Mouse (Mus musculus) thymus, adult 2 months (tissue): ENCODE results near the gene Aym1. TPM values are rescaled to one million over a fixed set of nuclear protein-coding genes. Genes with fewer than 3 reads are reported as not detected.

ENCODE experiments used
- DNase-seq: peaks from one replicate; pipeline ENCODE4 v3.0.0; 2021
- H3K27ac ChIP-seq: fragments of 200-500 bp; 2 replicates; pipeline ENCODE4 v1.5.1; 2012; ENCODE audit warnings: low read length, control low read depth; ENCODE audit not compliant: control insufficient read depth, insufficient read depth
- H3K27me3 ChIP-seq: fragments of 200-500 bp; 2 replicates; pipeline ENCODE4 v1.6.1; 2012; ENCODE audit warnings: mild to moderate bottlenecking, low read length, moderate library complexity, mixed read lengths; ENCODE audit not compliant: control insufficient read depth, insufficient read depth
- H3K36me3 ChIP-seq: fragments of 200-500 bp; 2 replicates; pipeline ENCODE4 v1.6.1; 2012; ENCODE audit warnings: mild to moderate bottlenecking, low read length, moderate library complexity; ENCODE audit not compliant: control insufficient read depth, insufficient read depth
- H3K4me1 ChIP-seq: fragments of 200-500 bp; replicated peaks from 2 replicates; pipeline ENCODE4 v1.6.1; 2012; ENCODE audit warnings: low read length; ENCODE audit not compliant: control insufficient read depth, insufficient read depth
- H3K4me3 ChIP-seq: fragments of 200-500 bp; 2 replicates; pipeline ENCODE4 v1.5.1; 2012; ENCODE audit warnings: mild to moderate bottlenecking, low read length, control low read depth, moderate library complexity; ENCODE audit not compliant: control insufficient read depth, insufficient read depth
- CTCF ChIP-seq: fragments of 200-500 bp; IDR thresholded peaks from 2 replicates; pipeline ENCODE4 v1.5.1; 2012; ENCODE audit warnings: mild to moderate bottlenecking, control low read depth, low read length, moderate library complexity, borderline replicate concordance; ENCODE audit not compliant: control insufficient read depth, poor library complexity, insufficient read depth; ENCODE audit errors: extremely low read depth
- POLR2A ChIP-seq: fragments of 200-500 bp; IDR thresholded peaks from 2 replicates; pipeline ENCODE4 v1.6.1; 2012; ENCODE audit warnings: mild to moderate bottlenecking, low read length, control low read depth, moderate library complexity; ENCODE audit not compliant: control insufficient read depth, poor library complexity, insufficient read depth; ENCODE audit errors: extremely low read depth
- WGBS: fragments of 180-500 bp; shearing (Covaris S2); methylation state at CpG from one replicate; pipeline ENCODE4 v1.1.7; 2018; 5-methylcytosine and 5-hydroxymethylcytosine counted together
- polyA plus RNA-seq: library from polyadenylated mRNA; depleted of rRNA; stranded (reverse); fragments of >200 nt; gene quantifications from 2 replicates; pipeline ENCODE4 v1.2.3, GENCODE M21; 2012

The Aym1 gene
- polyA plus RNA-seq, 1 experiment = not detected

DNA sequence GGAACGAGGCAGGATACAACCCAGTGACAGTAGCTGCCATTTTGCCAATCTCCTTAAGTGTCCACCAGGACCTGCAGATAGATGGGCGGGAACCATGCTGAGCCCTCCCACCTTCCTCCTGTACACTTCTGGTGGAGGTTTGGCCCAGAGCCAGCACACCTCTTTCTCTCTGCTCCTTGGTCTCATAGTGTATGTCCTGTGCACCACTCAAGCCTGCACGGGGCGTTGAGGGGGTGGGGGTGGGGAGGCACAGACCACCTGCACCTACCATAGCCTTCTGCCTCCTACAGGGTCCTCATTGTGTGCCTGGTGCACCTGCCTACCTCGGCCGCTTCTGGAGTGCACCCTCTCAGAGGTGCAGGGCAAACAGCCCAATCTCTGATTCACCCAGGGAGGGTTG lies 4.5 kb upstream of the Aym1 start:
- DNase-seq = no peak
- no peaks in the 10 kb centered on the region; the same call in 1 of the 2 replicates for H3K27me3 ChIP-seq
- no peaks in the 10 kb centered on the region for H3K36me3 ChIP-seq
- WGBS = 61% methylated on average over 6 of the region's 6 CpGs
- no peak overlapping the region for H3K4me3 ChIP-seq
- H3K27ac ChIP-seq = no peak overlapping the region
- H3K4me1 ChIP-seq = no peaks in the 10 kb centered on the region
- TF ChIP-seq POLR2A (no peak), CTCF (no peak)

- DNase-seq = no peak
- no peak for TF ChIP-seq POLR2A
- TF ChIP-seq CTCF = no peak
- no peak overlapping the region for H3K27ac ChIP-seq
- no peak overlapping the region for H3K4me3 ChIP-seq
- no peaks in the 10 kb centered on the region for H3K27me3 ChIP-seq
- no peaks in the 10 kb centered on the region for H3K36me3 ChIP-seq
- H3K4me1 ChIP-seq = no peaks in the 10 kb centered on the region
- 53% methylated on average over 16 of the region's 16 CpGs for WGBS
Measured at GRCm38 (mm10) chr5:113354311-113354710, 2.8 kb upstream of the Aym1 start.

- H3K4me1 ChIP-seq = no peaks in the 10 kb centered on the region
- no peak overlapping the region for H3K27ac ChIP-seq
- TF ChIP-seq POLR2A (no peak), CTCF (no peak)
- no peak for DNase-seq
- 72% methylated on average over 3 of the region's 3 CpGs for WGBS
- H3K4me3 ChIP-seq = no peak overlapping the region
- H3K27me3 ChIP-seq = no peaks in the 10 kb centered on the region
- no peaks in the 10 kb centered on the region for H3K36me3 ChIP-seq
Measured at GRCm38 (mm10) chr5:113357656-113358055, 562 bp downstream of the Aym1 start.

- WGBS = 31% methylated on average over 11 of the region's 11 CpGs
- H3K4me1 ChIP-seq = no peaks in the 10 kb centered on the region
- H3K27me3 ChIP-seq = no peaks in the 10 kb centered on the region
- H3K4me3 ChIP-seq = no peak overlapping the region
- TF ChIP-seq POLR2A (no peak), CTCF (no peak)
- no peaks in the 10 kb centered on the region for H3K36me3 ChIP-seq
- no peak for DNase-seq
- H3K27ac ChIP-seq = no peak overlapping the region
Measured at GRCm38 (mm10) chr5:113358833-113359232, 1.7 kb downstream of the Aym1 start.

DNA sequence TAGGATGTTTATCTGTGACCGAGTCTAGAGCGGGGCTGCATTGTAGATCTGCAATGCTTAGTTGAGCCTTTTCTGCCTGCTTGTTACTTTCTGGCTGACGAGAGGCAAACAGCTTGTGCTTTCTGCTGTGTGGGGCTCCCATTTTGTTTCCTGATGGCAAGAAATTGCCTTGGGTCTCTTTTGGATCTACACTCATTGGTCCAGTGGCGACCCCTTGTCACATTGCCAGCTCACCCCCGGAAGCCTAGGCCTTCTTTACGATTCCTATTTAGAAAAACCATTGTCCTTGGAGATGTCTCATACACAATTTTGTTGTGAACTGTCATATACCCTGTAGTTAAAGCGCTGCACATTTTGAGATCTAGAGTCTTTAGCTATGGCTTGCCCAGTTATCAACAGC lies 4.2 kb downstream of the Aym1 start:
- 92% methylated on average over 7 of the region's 7 CpGs for WGBS
- Histone ChIP-seq H3K4me3 (no peak overlapping the region), H3K27me3 (no peaks in the 10 kb centered on the region), H3K4me1 (no peaks in the 10 kb centered on the region), H3K27ac (no peak overlapping the region), H3K36me3 (no peaks in the 10 kb centered on the region)
- DNase-seq = no peak
- TF ChIP-seq CTCF (no peak), POLR2A (no peak)

DNA sequence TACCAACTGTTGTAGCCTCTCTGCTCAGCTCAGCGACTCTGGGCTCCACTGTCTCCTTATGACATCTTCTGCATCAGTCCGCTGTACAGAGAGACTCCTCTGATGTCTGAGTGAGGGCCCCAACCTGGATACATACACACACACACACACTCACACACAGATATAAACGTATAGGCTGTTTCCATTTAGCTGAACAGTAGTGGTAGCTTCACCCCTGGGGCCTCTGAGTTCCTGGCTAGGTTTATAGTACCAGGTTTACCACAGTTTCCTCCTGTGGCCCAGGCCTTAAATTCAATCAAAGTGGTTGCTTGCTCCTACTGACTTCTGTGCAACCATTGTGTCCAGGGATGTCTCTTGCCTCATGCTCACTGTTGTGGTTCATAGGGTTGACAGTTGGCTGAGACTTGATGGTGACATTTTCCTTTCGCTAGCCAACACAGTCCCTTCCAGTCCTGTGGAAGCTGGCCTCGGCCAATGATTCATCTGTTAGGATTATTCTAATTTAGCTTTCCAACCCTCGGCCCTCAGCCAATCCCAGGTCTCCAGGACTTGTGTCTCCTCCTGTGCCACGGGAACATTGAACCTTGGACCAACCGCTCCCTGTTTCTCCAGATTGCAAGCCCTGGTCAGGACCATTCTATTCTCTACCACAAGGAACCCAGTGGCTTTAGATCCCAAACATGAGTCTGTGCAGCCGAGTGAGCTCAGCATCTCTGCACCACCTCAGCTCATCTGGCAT lies 5.3 kb downstream of the Aym1 start:
- no peaks in the 10 kb centered on the region for H3K36me3 ChIP-seq
- no peak for DNase-seq
- 70% methylated on average over 9 of the region's 9 CpGs for WGBS
- H3K27ac ChIP-seq = no peak overlapping the region
- H3K27me3 ChIP-seq = no peaks in the 10 kb centered on the region
- TF ChIP-seq CTCF (no peak), POLR2A (no peak)
- no peaks in the 10 kb centered on the region for H3K4me1 ChIP-seq
- H3K4me3 ChIP-seq = no peak overlapping the region

DNA sequence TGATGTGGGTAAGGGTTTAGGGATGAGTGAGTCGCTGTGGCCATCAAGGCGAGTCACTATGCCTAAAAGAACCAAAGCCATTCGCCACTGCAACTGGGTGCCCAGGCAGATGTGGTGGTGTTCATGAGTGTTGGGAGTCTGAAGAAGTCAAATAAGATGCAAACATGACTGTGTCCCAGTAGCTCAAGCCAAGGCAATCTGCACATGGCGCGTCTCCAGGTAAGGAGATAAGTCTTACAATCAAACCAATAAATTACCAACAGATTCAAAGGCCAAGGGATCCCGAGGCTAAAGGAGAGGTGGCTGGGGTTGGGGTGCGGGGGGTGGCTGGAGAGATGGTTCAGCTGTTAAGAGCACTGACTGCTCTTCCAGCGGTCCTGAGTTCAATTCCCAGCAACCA lies 6.1 kb downstream of the Aym1 start:
- TF ChIP-seq CTCF = no peak
- TF ChIP-seq POLR2A = no peak
- 91% methylated on average over 8 of the region's 8 CpGs for WGBS

More for the DNA sequence above, 6.1 kb downstream of the Aym1 start:
- H3K4me3 ChIP-seq = no peak overlapping the region
- no peak overlapping the region for H3K27ac ChIP-seq
- DNase-seq = no peak
- no peaks in the 10 kb centered on the region for H3K4me1 ChIP-seq
- no peaks in the 10 kb centered on the region for H3K36me3 ChIP-seq
- H3K27me3 ChIP-seq = no peaks in the 10 kb centered on the region
